In the genomic region with DNA sequence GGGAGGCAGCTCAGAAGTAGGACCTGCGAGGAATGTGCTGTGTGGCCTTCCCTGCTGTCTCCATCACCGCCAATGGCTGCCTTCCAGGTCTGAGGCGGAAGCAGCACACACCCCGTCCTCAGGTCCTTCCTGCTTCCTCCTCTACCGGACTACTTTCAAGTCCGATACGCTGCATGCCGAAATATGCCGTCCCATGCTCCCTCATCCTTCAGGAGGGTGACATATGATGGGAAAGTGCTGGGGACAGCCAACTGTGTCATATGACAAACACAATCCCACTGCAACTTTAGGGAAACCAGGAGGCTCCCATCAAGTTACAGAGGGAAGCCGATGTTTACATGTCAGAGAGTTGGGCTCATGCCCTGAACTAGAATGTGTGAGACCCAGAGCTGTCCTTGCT, we compare ENCODE assay signal across 12 mouse cellular contexts. TPM values are rescaled to one million over a fixed set of nuclear protein-coding genes. Genes with fewer than 3 reads are reported as not detected.
DNase-seq lines count a peak whose midpoint lies in the region; ATAC-seq and TF ChIP-seq lines count a peak whose summit lies in the region.
"Had no signal": no experiment of that assay in that cellular context is flagged by ENCODE, and none has a peak within 500 bp of the region (broad histone marks: within the 10 kb centered on the region; RNA-seq: fewer than 3 reads in every experiment).

No protein-coding gene starts in this region.

- H3K9me3 ChIP-seq in kidney, postnatal 0 days (replicated peaks; ENCODE audit: low read length): no peaks in the 10 kb centered on the region
- no peaks in the 10 kb centered on the region for H3K9me3 ChIP-seq in stomach, embryonic 14.5 days (ENCODE audit: control insufficient read depth, low read depth, low read length)
- H3K9me3 ChIP-seq: embryonic facial prominence, embryonic 12.5 days had no signal

- H3K36me3 ChIP-seq in kidney, postnatal 0 days (ENCODE audit: insufficient read depth, low read length): no peaks in the 10 kb centered on the region
- H3K36me3 ChIP-seq in heart, adult 2 months (ENCODE audit: control insufficient read depth, insufficient read depth, low read length): no peaks in the 10 kb centered on the region
- H3K36me3 ChIP-seq in stomach, embryonic 14.5 days (ENCODE audit: control insufficient read depth, insufficient read depth, low read length): no peaks in the 10 kb centered on the region
- H3K36me3 ChIP-seq: embryonic facial prominence, embryonic 12.5 days had no signal

- no peak for ATAC-seq in kidney, postnatal 0 days (replicated peaks; ENCODE audit: low FRiP score, low read depth)
- ATAC-seq in stomach, embryonic 14.5 days (ENCODE audit: insufficient number of reproducible peaks, insufficient read depth, low FRiP score, low read depth): no peak

- H3K79me2 ChIP-seq in heart, adult 2 months (replicated peaks; ENCODE audit: control insufficient read depth, insufficient read depth, low read length): no peaks in the 10 kb centered on the region

- TF ChIP-seq POLR2A in heart, adult 2 months (IDR thresholded peaks at IDR 0.05; ENCODE audit: insufficient read depth, low read depth, low read length): 0 out of 2 replicates have a peak, but pooled peaks have one; percentile 42

- peak; percentile 38; the same call in 1 of the 2 replicates for TF ChIP-seq EP300 in heart, adult 2 months (IDR thresholded peaks at IDR 0.05; ENCODE audit: insufficient read depth, low read depth, low read length)

- WGBS in kidney, postnatal 0 days: 63% methylated on average over 10 of the region's 10 CpGs
- WGBS in heart, adult 2 months: 32% methylated on average over 10 of the region's 10 CpGs
- 47% methylated on average over 10 of the region's 10 CpGs for WGBS in stomach, embryonic 14.5 days

- peak; percentile 50 for DNase-seq in kidney, postnatal 0 days (ENCODE audit: low spot score)
- no peak for DNase-seq in kidney, adult 11 months
- peak; percentile 57 to 65 for DNase-seq in heart, adult 2 months
- DNase-seq in heart, postnatal 4 days: peak; percentile 59
- DNase-seq in adrenal gland, adult 18-20 months (ENCODE audit: low spot score in 2 of 2): no peak
- no peak for DNase-seq in frontal cortex, adult 2 months (ENCODE audit: extremely low spot score in 1 of 2, low spot score in 1 of 2)
- no peak for DNase-seq in frontal cortex, postnatal 36 days (ENCODE audit: low spot score in 2 of 2)
- DNase-seq: adrenal gland, postnatal 14 days had no signal

- no peak for TF ChIP-seq CTCF in kidney, postnatal 0 days (IDR thresholded peaks at IDR 0.05; ENCODE audit: low read depth)
- TF ChIP-seq CTCF in heart, adult 2 months (IDR thresholded peaks at IDR 0.05): no peak

- 0 out of 2 replicates have a peak overlapping the region, but pooled peaks have one; percentile 42 for H3K27ac ChIP-seq in kidney, postnatal 0 days
- H3K27ac ChIP-seq in heart, adult 2 months: peak overlapping the region; percentile 52
- H3K27ac ChIP-seq in stomach, embryonic 14.5 days (ENCODE audit: low read length): peak overlapping the region; percentile 55; the same call in 1 of the 2 replicates
- H3K27ac ChIP-seq: embryonic facial prominence, embryonic 12.5 days had no signal

- peaks cover 30% of the 10 kb centered on the region for H3K4me1 ChIP-seq in kidney, postnatal 0 days (replicated peaks; ENCODE audit: insufficient read depth, low read length)
- peaks cover 12% of the 10 kb centered on the region for H3K4me1 ChIP-seq in heart, adult 2 months (ENCODE audit: control insufficient read depth, insufficient read depth, low read length)
- H3K4me1 ChIP-seq in stomach, embryonic 14.5 days (ENCODE audit: control insufficient read depth, insufficient read depth, low read length): peaks cover 42% of the 10 kb centered on the region

- intact Hi-C loops in heart, adult 2 months (cut with DNase I): loop anchor here (2.0 kb wide), 1 partner anchor 14 kb away; no protein-coding TSS in a partner anchor

- H3K27me3 ChIP-seq in kidney, postnatal 0 days (ENCODE audit: insufficient read depth, low read length): no peaks in the 10 kb centered on the region
- H3K27me3 ChIP-seq in heart, adult 2 months (ENCODE audit: control insufficient read depth, insufficient read depth, low read length): no peaks in the 10 kb centered on the region
- no peaks in the 10 kb centered on the region for H3K27me3 ChIP-seq in stomach, embryonic 14.5 days (ENCODE audit: control insufficient read depth, insufficient read depth, low read length)

- H3K9ac ChIP-seq in kidney, postnatal 0 days (ENCODE audit: low read depth, low read length): no peak overlapping the region
- H3K9ac ChIP-seq in heart, adult 2 months (ENCODE audit: low read depth, low read length): no peak overlapping the region
- no peak overlapping the region for H3K9ac ChIP-seq in stomach, embryonic 14.5 days (replicated peaks; ENCODE audit: low read depth, low read length)
- H3K9ac ChIP-seq: embryonic facial prominence, embryonic 12.5 days had no signal

- H3K4me2 ChIP-seq in kidney, postnatal 0 days (ENCODE audit: low read length): 0 out of 2 replicates have a peak overlapping the region, but pooled peaks have one; percentile 5
- H3K4me2 ChIP-seq in stomach, embryonic 14.5 days (replicated peaks; ENCODE audit: low read depth, low read length): no peak overlapping the region
- H3K4me2 ChIP-seq: embryonic facial prominence, embryonic 12.5 days had no signal

- H3K4me3 ChIP-seq in kidney, postnatal 0 days (replicated peaks; ENCODE audit: low read depth, low read length): no peak overlapping the region
- H3K4me3 ChIP-seq in heart, adult 2 months: no peak overlapping the region
- H3K4me3 ChIP-seq in stomach, embryonic 14.5 days (ENCODE audit: low read depth, low read length): no peak overlapping the region
- H3K4me3 ChIP-seq: embryonic facial prominence, embryonic 12.5 days had no signal

RNA-seq across cellular contexts. Expression of a gene that starts 43.8 kb away (rescaled TPM):
- polyA plus RNA-seq in kidney, postnatal 0 days (2015; fragmentation: Nextera tagmentation; extraction: Ambion mirVana): 12.2 and 13.1 TPM in 2 replicates
- total RNA-seq in heart, adult 2 months (2021): 10 to 100 TPM in 1 of 2 experiments, 1 to 10 TPM in 1; 6.9 to 11.6 TPM
- polyA plus RNA-seq in heart, adult 2 months (2012; rRNA removed): 34.8 and 36.5 TPM in 2 replicates
- total RNA-seq in heart, postnatal 4 days (2021): 100 to 1,000 TPM; 317 to 359 TPM
- polyA plus RNA-seq in stomach, embryonic 14.5 days (2014; fragmentation: Nextera tagmentation; extraction: Ambion mirVana): 0.07 and 0.77 TPM in 2 replicates
- not detected for total RNA-seq in adrenal gland, adult 18-20 months (2021)
- polyA plus RNA-seq in frontal cortex, adult 2 months (2012; rRNA removed): 0.02 TPM in 1 of 2 replicates, not detected in the other
- total RNA-seq: adrenal gland, postnatal 14 days had no signal
- polyA plus RNA-seq: large intestine, adult 2 months; liver, embryonic 16.5 days had no signal

Comparison
In these comparisons a context has a peak if more than half of its experiments do, and no peak if none do; other contexts are left out.
1. DNase-seq: peak in kidney, postnatal 0 days (single experiment), heart, adult 2 months (2 of 2) and heart, postnatal 4 days (single experiment); none in kidney, adult 11 months (single experiment), adrenal gland, adult 18-20 months (0 of 2), frontal cortex, adult 2 months (0 of 2) and frontal cortex, postnatal 36 days (0 of 2).
2. Peak in every context shown above with its lines, with median percentiles within 50 percentile points of each other: H3K27ac ChIP-seq.